Mouse (Mus musculus) embryonic facial prominence, embryonic 11.5 days (tissue): ENCODE measurements around the gene Ncor2. TPM values are rescaled to one million over a fixed set of nuclear protein-coding genes. Genes with fewer than 3 reads are reported as not detected.

ENCODE experiments used
- ATAC-seq: fragments of 200-750 bp; cut with Nextera tagmentation; replicated peaks from 2 replicates; pipeline ENCODE4 v1.8.0; 2017; ENCODE audit warnings: low read depth; ENCODE audit not compliant: insufficient number of reproducible peaks, low FRiP score, low TSS enrichment
- DNase-seq: peaks from one replicate; pipeline ENCODE4 v3.0.0-alpha.2; 2015; ENCODE audit warnings: low spot score
- H3K27ac ChIP-seq: fragments of 300-500 bp; sonication (generic); replicated peaks from 2 replicates; pipeline ENCODE4 v1.5.1; 2014; ENCODE audit warnings: mild to moderate bottlenecking, low read depth, low read length, control low read depth
- H3K27me3 ChIP-seq: fragments of 300-500 bp; sonication (generic); 2 replicates; pipeline ENCODE4 v1.6.1; 2014; ENCODE audit warnings: mild to moderate bottlenecking, low read length, moderate library complexity, mixed read lengths; ENCODE audit not compliant: control insufficient read depth, insufficient read depth
- H3K36me3 ChIP-seq: fragments of 300-500 bp; sonication (generic); replicated peaks from 2 replicates; pipeline ENCODE4 v1.6.1; 2014; ENCODE audit warnings: low read depth, mild to moderate bottlenecking, low read length, moderate library complexity, mixed read lengths; ENCODE audit not compliant: control insufficient read depth, insufficient read depth
- H3K4me1 ChIP-seq: fragments of 300-500 bp; sonication (generic); 2 replicates; pipeline ENCODE4 v1.6.1; 2014; ENCODE audit warnings: low read length, mixed read lengths; ENCODE audit not compliant: control insufficient read depth, insufficient read depth
- H3K4me2 ChIP-seq: fragments of 300-500 bp; sonication (generic); 2 replicates; pipeline ENCODE4 v1.6.1; 2014; ENCODE audit warnings: low read depth, mild to moderate bottlenecking, control low read depth, low read length, moderate library complexity
- H3K4me3 ChIP-seq: fragments of 300-500 bp; sonication (generic); 2 replicates; pipeline ENCODE4 v1.5.1; 2014; ENCODE audit warnings: low read depth, low read length, control low read depth
- H3K9ac ChIP-seq: fragments of 300-500 bp; sonication (generic); replicated peaks from 2 replicates; pipeline ENCODE4 v1.6.1; 2014; ENCODE audit warnings: mild to moderate bottlenecking, control low read depth, low read length
- H3K9me3 ChIP-seq: fragments of 300-500 bp; sonication (generic); replicated peaks from 2 replicates; pipeline ENCODE4 v1.6.1; 2016; ENCODE audit warnings: mild to moderate bottlenecking, low read length, inconsistent platforms, mixed read lengths; ENCODE audit not compliant: control insufficient read depth
- WGBS: fragments of 180-500 bp; shearing (Covaris S2); extraction: QIAGEN DNeasy Blood & Tissue Kit; methylation state at CpG from one replicate; pipeline ENCODE4 v1.1.7; 2014; 5-methylcytosine and 5-hydroxymethylcytosine counted together
- polyA plus RNA-seq: library from polyadenylated mRNA; unstranded; fragments of >200 nt; fragmentation: Nextera tagmentation; extraction: Ambion mirVana; gene quantifications from 2 replicates; pipeline ENCODE4 v1.2.1, GENCODE M21; 2014

Ncor2 gene
- polyA plus RNA-seq, 1 experiment from 2014 or later, result 12.4 TPM

- Histone ChIP-seq H3K4me1 (no peaks in the 10 kb centered on the region; the same call in 1 of the 2 replicates), H3K36me3 (peaks cover 8% of the 10 kb centered on the region)
These were observed 162.4 kb downstream of the Ncor2 start for GRCm38 (mm10) chr5:125016421-125017242.

GRCm38 (mm10) chr5:125015576-125015975, 163.4 kb downstream of the Ncor2 start:
- Histone ChIP-seq H3K36me3 (peaks cover 8% of the 10 kb centered on the region), H3K4me3 (no peak overlapping the region), H3K9me3 (no peaks in the 10 kb centered on the region), H3K9ac (no peak overlapping the region), H3K27me3 (no peaks in the 10 kb centered on the region), H3K4me1 (no peaks in the 10 kb centered on the region; the same call in 1 of the 2 replicates), H3K4me2 (no peak overlapping the region), H3K27ac (no peak overlapping the region)
- no peak for DNase-seq
- 91% methylated on average over 9 of the region's 9 CpGs for WGBS
- no peak for ATAC-seq

More at GRCm38 (mm10) chr5:125016421-125017242, 162.4 kb downstream of the Ncor2 start:
- no peak overlapping the region for H3K4me2 ChIP-seq
- H3K9ac ChIP-seq, result no peak overlapping the region
- H3K9me3 ChIP-seq, result no peaks in the 10 kb centered on the region
- WGBS, result 78% methylated on average over 17 of the region's 17 CpGs
- no peak overlapping the region for H3K4me3 ChIP-seq
- H3K27me3 ChIP-seq, result no peaks in the 10 kb centered on the region
- DNase-seq (no peak), ATAC-seq (no peak)
- H3K27ac ChIP-seq, result no peak overlapping the region

- peaks cover 8% of the 10 kb centered on the region for H3K36me3 ChIP-seq
- no peak for DNase-seq
- H3K9ac ChIP-seq, result no peak overlapping the region
- H3K4me3 ChIP-seq, result no peak overlapping the region
- no peak overlapping the region for H3K4me2 ChIP-seq
- ATAC-seq, result no peak
- H3K9me3 ChIP-seq, result no peaks in the 10 kb centered on the region
- WGBS, result 89% methylated on average over 3 of the region's 3 CpGs
- no peak overlapping the region for H3K27ac ChIP-seq
- no peaks in the 10 kb centered on the region; the same call in 1 of the 2 replicates for H3K4me1 ChIP-seq
- H3K27me3 ChIP-seq, result no peaks in the 10 kb centered on the region
These were observed 164.0 kb downstream of the Ncor2 start for GRCm38 (mm10) chr5:125015066-125015465.

GRCm38 (mm10) chr5:125014497-125014896, 164.5 kb downstream of the Ncor2 start:
- Histone ChIP-seq H3K27me3 (no peaks in the 10 kb centered on the region), H3K36me3 (peaks cover 8% of the 10 kb centered on the region), H3K4me1 (no peaks in the 10 kb centered on the region; the same call in 1 of the 2 replicates), H3K4me3 (no peak overlapping the region), H3K9ac (no peak overlapping the region), H3K4me2 (no peak overlapping the region), H3K9me3 (no peaks in the 10 kb centered on the region), H3K27ac (no peak overlapping the region)
- 0 out of 2 replicates have a peak, but pooled peaks have one; percentile 19 for ATAC-seq
- peak; percentile 71 for DNase-seq
- WGBS, result 51% methylated on average over 7 of the region's 7 CpGs

- H3K9me3 ChIP-seq, result no peaks in the 10 kb centered on the region
- H3K4me3 ChIP-seq, result no peak overlapping the region
- no peaks in the 10 kb centered on the region for H3K27me3 ChIP-seq
- H3K4me2 ChIP-seq, result no peak overlapping the region
- no peak for ATAC-seq
- no peaks in the 10 kb centered on the region; the same call in 1 of the 2 replicates for H3K36me3 ChIP-seq
- H3K4me1 ChIP-seq, result no peaks in the 10 kb centered on the region
- H3K9ac ChIP-seq, result no peak overlapping the region
- WGBS, result 88% methylated on average over 8 of the region's 8 CpGs
- H3K27ac ChIP-seq, result no peak overlapping the region
- no peak for DNase-seq
These were observed 167.4 kb downstream of the Ncor2 start for GRCm38 (mm10) chr5:125011628-125012027.

- ATAC-seq (no peak), DNase-seq (no peak)
- Histone ChIP-seq H3K4me3 (no peak overlapping the region), H3K4me1 (no peaks in the 10 kb centered on the region), H3K9ac (no peak overlapping the region), H3K27me3 (no peaks in the 10 kb centered on the region), H3K36me3 (no peaks in the 10 kb centered on the region; the same call in 1 of the 2 replicates), H3K27ac (no peak overlapping the region), H3K4me2 (no peak overlapping the region), H3K9me3 (no peaks in the 10 kb centered on the region)
- 89% methylated on average over 24 of the region's 24 CpGs for WGBS
These were observed 167.9 kb downstream of the Ncor2 start for GRCm38 (mm10) chr5:125011166-125011565.

- peaks cover 3% of the 10 kb centered on the region for H3K4me1 ChIP-seq
- H3K27ac ChIP-seq, result no peak overlapping the region
- DNase-seq (no peak), ATAC-seq (no peak)
- H3K4me3 ChIP-seq, result no peak overlapping the region
- no peaks in the 10 kb centered on the region for H3K9me3 ChIP-seq
- H3K9ac ChIP-seq, result no peak overlapping the region
- WGBS, result 86% methylated on average over 5 of the region's 5 CpGs
- H3K27me3 ChIP-seq, result peaks cover 10% of the 10 kb centered on the region; the same call in 1 of the 2 replicates
- H3K4me2 ChIP-seq, result no peak overlapping the region
- H3K36me3 ChIP-seq, result no peaks in the 10 kb centered on the region; the same call in 1 of the 2 replicates
These were observed 172.1 kb downstream of the Ncor2 start for GRCm38 (mm10) chr5:125006896-125007295.
